Mouse (Mus musculus) heart, embryonic 16.5 days (tissue): Measurements from ENCODE around the gene Rcor2. TPM values are rescaled to one million over a fixed set of nuclear protein-coding genes. Genes with fewer than 3 reads are reported as not detected.

Experiments used
- ATAC-seq: fragments of 200-750 bp; cut with Nextera tagmentation; replicated peaks from 2 replicates; pipeline ENCODE4 v1.8.0; 2017; ENCODE audit warnings: moderate number of reproducible peaks; ENCODE audit not compliant: insufficient read depth, low FRiP score; ENCODE audit errors: extremely low read depth
- H3K27ac ChIP-seq: fragments of 300-500 bp; sonication (generic); 2 replicates; pipeline ENCODE4 v1.5.1; 2014; ENCODE audit warnings: mild to moderate bottlenecking, low read length, control low read depth, moderate library complexity
- H3K27me3 ChIP-seq: fragments of 300-500 bp; sonication (generic); 2 replicates; pipeline ENCODE4 v1.6.1; 2014; ENCODE audit warnings: low read length, mixed read lengths; ENCODE audit not compliant: control insufficient read depth, insufficient read depth
- H3K36me3 ChIP-seq: fragments of 300-500 bp; sonication (generic); 2 replicates; pipeline ENCODE4 v1.6.1; 2014; ENCODE audit not compliant: control insufficient read depth, insufficient read depth
- H3K4me1 ChIP-seq: fragments of 300-500 bp; sonication (generic); 2 replicates; pipeline ENCODE4 v1.6.1; 2014; ENCODE audit warnings: low read length, mixed read lengths; ENCODE audit not compliant: control insufficient read depth, insufficient read depth
- H3K4me2 ChIP-seq: fragments of 300-500 bp; sonication (generic); 2 replicates; pipeline ENCODE4 v1.6.1; 2014; ENCODE audit warnings: low read depth, mild to moderate bottlenecking, control low read depth, low read length
- H3K4me3 ChIP-seq: fragments of 300-500 bp; sonication (generic); 2 replicates; pipeline ENCODE4 v1.5.1; 2014; ENCODE audit warnings: mild to moderate bottlenecking, control low read depth, low read length
- H3K9ac ChIP-seq: fragments of 300-500 bp; sonication (generic); 2 replicates; pipeline ENCODE4 v1.6.1; 2014; ENCODE audit warnings: low read length, control low read depth
- H3K9me3 ChIP-seq: fragments of 300-500 bp; sonication (generic); replicated peaks from 2 replicates; pipeline ENCODE4 v1.6.1; 2016; ENCODE audit warnings: low read length; ENCODE audit not compliant: control insufficient read depth
- WGBS: fragments of 180-500 bp; shearing (Covaris S2); extraction: QIAGEN DNeasy Blood & Tissue Kit; methylation state at CpG from one replicate; pipeline ENCODE4 v1.1.7; 2014; 5-methylcytosine and 5-hydroxymethylcytosine counted together
- polyA plus RNA-seq: library from polyadenylated mRNA; unstranded; fragments of >200 nt; fragmentation: Nextera tagmentation; extraction: Ambion mirVana; gene quantifications from 2 replicates; pipeline ENCODE4 v1.2.1, GENCODE M21; 2015

Gene Rcor2
- polyA plus RNA-seq, 1 experiment from 2014 or later: 11.9 TPM

DNA sequence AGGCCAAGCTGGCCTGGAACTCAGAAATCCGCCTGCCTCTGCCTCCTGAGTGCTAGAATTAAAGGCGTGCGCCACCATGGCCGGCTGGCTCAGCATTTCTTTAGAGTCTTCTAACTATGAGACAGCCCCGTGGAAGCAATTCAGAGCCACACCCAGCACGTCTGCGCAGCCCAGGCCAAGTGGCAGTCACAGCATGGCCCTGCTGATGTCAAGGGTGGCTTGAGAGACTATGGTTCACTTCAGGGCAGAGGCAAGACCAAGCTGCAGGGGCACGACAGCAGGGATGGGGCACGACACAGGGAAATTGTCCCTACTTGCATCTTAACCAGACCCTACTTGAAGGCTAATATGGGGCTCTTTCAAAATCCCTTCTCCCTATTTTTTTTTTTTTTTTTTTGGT lies 31.7 kb upstream of the Rcor2 start:
- H3K4me1 ChIP-seq: peaks cover 17% of the 10 kb centered on the region; the same call in 1 of the 2 replicates
- H3K4me2 ChIP-seq: no peak overlapping the region
- no peak overlapping the region for H3K9ac ChIP-seq
- H3K36me3 ChIP-seq: peaks cover 48% of the 10 kb centered on the region
- no peak overlapping the region for H3K27ac ChIP-seq
- ATAC-seq: no peak
- no peaks in the 10 kb centered on the region for H3K27me3 ChIP-seq
- no peak overlapping the region for H3K4me3 ChIP-seq
- no peaks in the 10 kb centered on the region for H3K9me3 ChIP-seq
- WGBS: 95% methylated on average over 9 of the region's 9 CpGs

DNA sequence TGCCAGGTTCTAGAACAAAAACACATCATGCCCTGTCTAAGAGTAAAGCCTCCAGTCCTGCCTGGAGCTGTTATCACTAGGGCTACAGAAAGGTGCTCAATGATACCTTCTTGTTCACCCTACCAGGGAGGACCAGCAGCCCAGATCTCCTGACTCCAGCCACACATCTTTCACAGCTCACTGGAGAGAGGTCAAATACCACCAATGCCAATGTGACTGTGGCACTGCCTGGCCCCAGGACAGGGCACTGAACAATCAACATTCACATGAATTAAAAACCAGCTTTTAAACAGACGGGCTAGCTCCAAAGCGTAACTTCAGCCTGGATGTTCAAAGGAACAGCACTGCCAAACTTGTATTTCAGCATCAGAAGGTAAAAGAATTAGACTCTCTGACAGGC lies 31.1 kb upstream of the Rcor2 start:
- H3K27ac ChIP-seq: no peak overlapping the region
- H3K9me3 ChIP-seq: no peaks in the 10 kb centered on the region
- H3K4me1 ChIP-seq: peaks cover 17% of the 10 kb centered on the region; the same call in 1 of the 2 replicates
- no peak overlapping the region for H3K4me3 ChIP-seq
- no peak for ATAC-seq
- peaks cover 43% of the 10 kb centered on the region for H3K36me3 ChIP-seq
- H3K4me2 ChIP-seq: no peak overlapping the region
- H3K27me3 ChIP-seq: no peaks in the 10 kb centered on the region
- 97% methylated on average over 2 of the region's 2 CpGs for WGBS
- no peak overlapping the region for H3K9ac ChIP-seq

DNA sequence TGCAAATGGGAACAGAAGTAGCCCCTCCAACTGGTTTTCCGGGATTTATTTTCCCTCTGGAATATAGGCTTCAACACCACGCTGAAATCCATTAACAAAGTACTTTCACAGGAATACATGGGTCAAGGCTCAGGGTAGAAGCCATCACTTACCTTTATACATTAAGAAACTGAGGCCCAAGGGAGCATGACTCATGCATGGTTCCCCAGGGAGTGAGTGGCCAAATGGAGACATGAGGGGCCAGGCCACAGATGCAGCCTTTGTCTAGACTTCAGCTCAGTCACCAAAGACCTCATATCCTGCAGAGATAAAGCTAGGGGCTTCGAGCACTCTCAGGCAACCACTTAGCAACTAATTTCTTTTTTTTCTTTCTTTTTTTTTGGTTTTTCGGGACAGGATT lies 30.4 kb upstream of the Rcor2 start:
- 85% methylated on average over 4 of the region's 4 CpGs for WGBS
- Histone ChIP-seq H3K27me3 (no peaks in the 10 kb centered on the region), H3K27ac (no peak overlapping the region), H3K4me2 (no peak overlapping the region), H3K4me1 (peaks cover 20% of the 10 kb centered on the region), H3K4me3 (no peak overlapping the region), H3K36me3 (peaks cover 38% of the 10 kb centered on the region), H3K9me3 (no peaks in the 10 kb centered on the region), H3K9ac (no peak overlapping the region)
- ATAC-seq: no peak

DNA sequence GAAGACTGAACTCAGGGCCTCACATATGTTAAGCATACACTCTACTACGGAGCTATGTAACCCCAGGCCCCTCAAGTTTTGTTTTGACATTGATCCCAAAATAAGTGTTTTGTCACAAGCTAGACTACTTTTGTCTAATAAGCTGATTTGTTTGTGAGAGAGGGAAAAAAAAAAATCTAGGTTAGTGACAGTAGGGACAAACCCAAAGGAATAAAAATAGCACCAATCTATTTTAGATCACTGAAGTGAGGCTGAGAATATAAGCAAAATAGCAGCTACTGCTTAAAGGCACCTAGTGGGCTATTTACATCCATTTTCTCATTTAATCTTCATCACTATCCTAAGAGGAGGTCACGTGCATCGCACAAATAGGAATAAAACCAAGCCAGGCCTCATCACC lies 27.6 kb upstream of the Rcor2 start:
- H3K27me3 ChIP-seq: no peaks in the 10 kb centered on the region
- peak overlapping the region; percentile 87 for H3K4me3 ChIP-seq
- WGBS: 80% methylated on average over 3 of the region's 3 CpGs
- no peaks in the 10 kb centered on the region for H3K9me3 ChIP-seq
- no peak overlapping the region for H3K27ac ChIP-seq
- no peak for ATAC-seq
- peaks cover 20% of the 10 kb centered on the region for H3K4me1 ChIP-seq
- peaks cover 19% of the 10 kb centered on the region for H3K36me3 ChIP-seq
- peak overlapping the region; percentile 67 for H3K4me2 ChIP-seq
- peak overlapping the region; percentile 80 for H3K9ac ChIP-seq

DNA sequence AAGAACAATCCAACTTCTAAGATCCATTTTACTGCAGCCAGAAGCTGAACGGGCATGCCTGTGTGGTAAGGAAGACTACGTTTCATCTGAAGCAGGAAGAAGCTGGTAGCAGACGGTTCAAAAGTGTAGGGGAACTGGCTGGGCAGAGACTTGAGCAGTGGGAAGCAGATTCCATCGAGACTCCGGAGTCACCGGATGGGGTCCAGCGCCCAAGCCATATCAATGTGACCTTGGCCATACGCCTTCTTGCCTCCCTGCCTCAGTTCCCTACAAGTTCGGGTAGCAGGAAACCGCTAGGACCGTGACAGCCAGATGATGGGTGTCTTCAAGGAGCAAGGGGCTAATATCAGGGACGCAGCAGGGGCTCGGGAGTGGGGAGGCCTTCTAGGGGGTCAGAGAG lies 26.8 kb upstream of the Rcor2 start:
- H3K4me2 ChIP-seq: peak overlapping the region; percentile 67
- no peaks in the 10 kb centered on the region for H3K27me3 ChIP-seq
- peaks cover 20% of the 10 kb centered on the region for H3K4me1 ChIP-seq
- ATAC-seq: peak; percentile 4; the same call in 1 of the 2 replicates
- no peaks in the 10 kb centered on the region for H3K9me3 ChIP-seq
- WGBS: under 1% methylated on average over 13 of the region's 13 CpGs
- peak overlapping the region; percentile 80 for H3K9ac ChIP-seq
- H3K36me3 ChIP-seq: peaks cover 18% of the 10 kb centered on the region
- peak overlapping the region; percentile 87 for H3K4me3 ChIP-seq
- peak overlapping the region; percentile 94 for H3K27ac ChIP-seq

DNA sequence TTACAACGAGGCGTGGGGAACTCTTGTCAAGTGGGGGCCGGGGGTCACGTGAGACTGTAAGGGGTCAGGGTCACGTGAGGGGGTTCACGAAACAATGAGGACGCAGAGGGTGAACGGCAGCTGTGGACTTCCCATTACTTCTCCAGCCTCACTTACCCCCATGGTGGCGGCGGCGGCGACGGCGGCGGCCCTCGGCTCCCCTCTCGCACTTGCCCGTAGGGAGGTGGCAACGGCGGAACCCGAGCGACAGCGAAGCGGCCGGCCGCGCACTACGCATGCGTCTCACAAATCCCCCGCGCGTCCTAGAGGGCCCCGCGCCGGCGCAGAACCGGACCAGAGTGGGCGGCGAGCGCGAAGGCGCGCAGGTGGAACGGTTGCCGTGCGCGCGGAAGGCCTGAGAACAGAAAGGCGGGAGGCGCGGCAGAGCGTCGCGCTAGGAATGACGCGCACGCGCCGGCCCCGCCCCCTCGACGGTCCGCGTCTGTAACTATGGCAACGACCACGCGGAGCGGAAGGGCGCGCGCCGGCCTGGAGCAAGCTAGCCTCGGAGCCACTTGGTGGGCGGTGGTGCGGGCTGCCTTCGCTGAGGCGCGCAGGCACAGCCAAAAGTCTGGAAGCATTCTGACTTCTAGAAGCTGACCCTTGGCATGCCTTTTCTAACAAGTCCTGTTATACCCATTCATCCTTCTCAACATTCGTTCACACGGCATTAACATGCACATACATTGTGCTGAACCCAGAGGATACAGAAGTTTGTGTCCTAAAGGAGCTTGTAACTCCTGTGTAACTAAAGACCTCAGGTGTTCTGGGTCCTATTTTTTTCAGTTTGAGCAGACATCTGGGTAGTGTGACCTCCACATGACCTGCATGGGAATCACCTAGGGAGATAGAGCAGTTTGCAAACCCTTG lies 26.1 kb upstream of the Rcor2 start, which contains the start of gene Naa40:
TSS of gene Naa40 (minus strand) at position 402 of the 909 bp plus-strand sequence.
- WGBS: under 1% methylated on average over 79 of the region's 80 CpGs
- Histone ChIP-seq H3K27ac (peak within 1 kb of the TSS; percentile 94), H3K4me2 (peak within 1 kb of the TSS; percentile 67), H3K4me1 (peaks cover 20% of the 10 kb centered on the region), H3K36me3 (peaks cover 18% of the 10 kb centered on the region), H3K4me3 (peak within 1 kb of the TSS; percentile 87), H3K9me3 (no peaks in the 10 kb centered on the region), H3K9ac (peak within 1 kb of the TSS; percentile 80), H3K27me3 (no peaks in the 10 kb centered on the region)
- peak; percentile 94 for ATAC-seq

DNA sequence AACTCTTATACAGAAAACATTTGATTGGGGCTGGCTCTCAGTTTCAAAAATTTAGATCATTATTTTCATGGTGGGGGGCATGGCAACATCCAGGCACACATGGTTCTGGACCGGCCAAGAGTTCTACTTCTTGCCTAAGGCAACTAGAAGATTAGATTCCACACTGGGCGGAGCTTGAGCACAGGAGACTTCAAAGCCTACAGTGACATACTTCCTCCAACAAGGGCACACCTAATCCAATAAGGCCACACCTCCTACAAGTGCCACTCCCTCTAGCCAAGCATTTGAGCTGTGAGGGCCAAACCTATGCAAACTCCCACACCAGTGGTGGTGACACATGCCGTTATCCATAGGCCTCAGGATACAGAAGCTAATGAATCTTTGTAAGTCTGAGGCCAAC lies 21.1 kb upstream of the Rcor2 start:
- peaks cover 4% of the 10 kb centered on the region; the same call in 1 of the 2 replicates for H3K4me1 ChIP-seq
- no peaks in the 10 kb centered on the region for H3K36me3 ChIP-seq
- H3K27ac ChIP-seq: no peak overlapping the region
- 71% methylated on average over 3 of the region's 3 CpGs for WGBS
- no peaks in the 10 kb centered on the region for H3K9me3 ChIP-seq
- H3K27me3 ChIP-seq: no peaks in the 10 kb centered on the region
- ATAC-seq: no peak
- no peak overlapping the region for H3K4me2 ChIP-seq
- H3K4me3 ChIP-seq: no peak overlapping the region
- no peak overlapping the region for H3K9ac ChIP-seq

DNA sequence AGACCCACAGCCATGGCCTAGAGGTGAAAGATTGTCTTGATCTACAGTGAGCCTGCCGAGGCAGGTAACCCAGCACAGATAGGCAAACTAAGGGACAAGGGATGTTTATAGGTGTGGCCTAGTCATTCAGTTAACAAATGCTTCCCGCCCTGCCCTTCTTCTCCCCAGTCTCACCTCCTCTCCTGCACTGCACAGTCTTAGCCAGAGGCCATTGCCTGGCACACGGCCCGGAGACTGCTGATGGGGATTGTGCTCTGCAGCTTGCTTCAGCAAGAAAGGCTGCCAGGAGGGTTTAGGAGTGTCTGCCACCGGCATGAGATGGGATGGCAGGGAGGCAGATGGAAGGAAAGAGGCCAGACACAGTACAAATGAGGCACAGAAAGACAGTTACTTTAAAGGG lies 9.2 kb upstream of the Rcor2 start:
- no peak overlapping the region for H3K4me2 ChIP-seq
- no peak for ATAC-seq
- H3K4me3 ChIP-seq: no peak overlapping the region
- H3K4me1 ChIP-seq: no peaks in the 10 kb centered on the region
- no peaks in the 10 kb centered on the region for H3K36me3 ChIP-seq
- H3K9me3 ChIP-seq: peaks cover 7% of the 10 kb centered on the region; the same call in 1 of the 2 replicates
- no peaks in the 10 kb centered on the region for H3K27me3 ChIP-seq
- H3K9ac ChIP-seq: no peak overlapping the region
- no peak overlapping the region for H3K27ac ChIP-seq
- 64% methylated on average over 5 of the region's 5 CpGs for WGBS

DNA sequence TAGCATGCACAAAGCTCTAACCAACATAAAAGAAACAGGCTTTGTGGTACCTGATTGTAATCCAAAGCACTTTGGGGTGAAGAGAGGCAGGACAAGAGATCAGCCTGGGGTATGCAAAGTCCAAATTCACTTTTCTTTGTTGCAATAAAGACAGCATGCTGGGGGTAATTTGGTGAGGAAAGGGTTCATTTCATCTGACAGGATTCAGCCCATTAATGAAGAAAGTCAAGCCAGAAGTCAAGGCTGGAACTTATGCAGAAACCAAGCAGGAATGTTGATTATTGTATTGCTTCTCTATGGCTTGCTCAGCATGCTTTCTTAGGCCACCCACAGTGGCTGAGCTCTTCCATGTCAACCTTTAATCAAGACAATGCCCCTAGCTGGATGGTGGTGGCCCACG lies 5.6 kb upstream of the Rcor2 start:
- Histone ChIP-seq H3K9ac (no peak overlapping the region), H3K9me3 (peaks cover 7% of the 10 kb centered on the region; the same call in 1 of the 2 replicates), H3K27me3 (no peaks in the 10 kb centered on the region), H3K27ac (no peak overlapping the region), H3K4me3 (no peak overlapping the region), H3K4me1 (peaks cover 22% of the 10 kb centered on the region), H3K4me2 (no peak overlapping the region), H3K36me3 (no peaks in the 10 kb centered on the region)
- no peak for ATAC-seq
- WGBS: 93% methylated on average over 1 of the region's 1 CpGs
